Mouse (Mus musculus): ENCODE measurements around the gene Slc16a13. TPM values are rescaled to one million over a fixed set of nuclear protein-coding genes. Genes with fewer than 3 reads are reported as not detected.

Slc16a13 gene
- total RNA-seq (2023), result 1 to 10 TPM; 4.2 to 6.0 TPM

GRCm38 (mm10) chr11:70220731-70221602 lies at the start of gene Slc16a13:
TSS of gene Slc16a13 (minus strand) at chr11:70221064.

GRCm38 (mm10) chr11:70254931-70255531 lies 34.2 kb upstream of the Slc16a13 start, which contains the start of gene Alox12:
TSS of gene Alox12 (minus strand) at chr11:70255353.

GRCm38 (mm10) chr11:70239541-70240279 lies 18.8 kb upstream of the Slc16a13 start, which contains the start of the genes Gm21988 and Rnasek:
TSS of gene Gm21988 (minus strand) at chr11:70239830.
TSS of gene Rnasek (minus strand) at chr11:70239842.

GRCm38 (mm10) chr11:70237457-70238167 lies 16.7 kb upstream of the Slc16a13 start, which contains the start of gene 0610010K14Rik:
TSS of gene 0610010K14Rik (minus strand) at chr11:70237914.

GRCm38 (mm10) chr11:70229260-70230010 lies 8.6 kb upstream of the Slc16a13 start, which contains the start of gene Bcl6b:
TSS of gene Bcl6b (minus strand) at chr11:70229798.

GRCm38 (mm10) chr11:70212423-70212822 lies 8.4 kb downstream of the Slc16a13 start, which contains the start of gene Slc16a11:
TSS of gene Slc16a11 (plus strand) at chr11:70212752.

Other genes with a start within 250 kb of the Slc16a13 start
- gene Ctdnep1, start 239.9 kb downstream of the Slc16a13 start, total RNA-seq (2023), result 100 to 1,000 TPM; 107 to 143 TPM
- gene Elp5, start 238.5 kb downstream of the Slc16a13 start, total RNA-seq (2023), result 10 to 100 TPM; 44.3 to 49.5 TPM
- gene Gabarap, start 229.9 kb downstream of the Slc16a13 start, total RNA-seq (2023), result 100 to 1,000 TPM; 469 to 485 TPM
- 10 to 100 TPM; 64.3 to 77.5 TPM for gene Phf23, start 225.3 kb downstream of the Slc16a13 start, total RNA-seq (2023)
- gene Dvl2, start 220.5 kb downstream of the Slc16a13 start, total RNA-seq (2023), result 10 to 100 TPM; 30.2 to 33.6 TPM
- 10 to 100 TPM; 43.9 to 56.5 TPM for gene Acadvl, start 205.7 kb downstream of the Slc16a13 start, total RNA-seq (2023)
- 10 to 100 TPM; 11.0 to 19.4 TPM for gene Dlg4, start 204.1 kb downstream of the Slc16a13 start, total RNA-seq (2023)
- gene Asgr1, start 167.0 kb downstream of the Slc16a13 start, total RNA-seq (2023), result not detected
- 1 to 10 TPM; 3.7 to 3.8 TPM for gene Asgr2, start 128.4 kb downstream of the Slc16a13 start, total RNA-seq (2023)
- 1 to 10 TPM; 7.0 to 7.1 TPM for gene Mgl2, start 90.7 kb downstream of the Slc16a13 start, total RNA-seq (2023)
- 10 to 100 TPM; 57.0 to 63.9 TPM for gene Clec10a, start 64.9 kb downstream of the Slc16a13 start, total RNA-seq (2023)
- not detected for gene Slc16a11, start 8.3 kb downstream of the Slc16a13 start, total RNA-seq (2023)
- gene Bcl6b, start 8.7 kb upstream of the Slc16a13 start, total RNA-seq (2023), result not detected
- gene 0610010K14Rik, start 16.9 kb upstream of the Slc16a13 start, total RNA-seq (2023), result 10 to 100 TPM; 43.5 to 48.2 TPM
- gene Gm21988, start 18.8 kb upstream of the Slc16a13 start, total RNA-seq (2023), result 1 to 10 TPM; 4.6 to 5.0 TPM
- 100 to 1,000 TPM; 119 to 173 TPM for gene Rnasek, start 18.8 kb upstream of the Slc16a13 start, total RNA-seq (2023)
- gene Alox12, start 34.3 kb upstream of the Slc16a13 start, total RNA-seq (2023), result under 1 TPM in 1 of 2 experiments, not detected in 1; 0.21 TPM
- not detected for gene Alox12e, start 101.6 kb upstream of the Slc16a13 start, total RNA-seq (2023)
- gene Alox15, start 131.0 kb upstream of the Slc16a13 start, total RNA-seq (2023), result 10 to 100 TPM; 12.3 to 36.9 TPM
- 10 to 100 TPM; 15.9 to 18.6 TPM for gene Pelp1, start 189.0 kb upstream of the Slc16a13 start, total RNA-seq (2023)
- gene Arrb2, start 211.6 kb upstream of the Slc16a13 start, total RNA-seq (2023), result 100 to 1,000 TPM; 313 to 322 TPM
- gene Med11, start 230.9 kb upstream of the Slc16a13 start, total RNA-seq (2023), result 10 to 100 TPM; 39.5 to 44.4 TPM
- gene Zmynd15, start 238.4 kb upstream of the Slc16a13 start, total RNA-seq (2023), result 1 to 10 TPM; 1.0 to 1.8 TPM
- 10 to 100 TPM; 51.6 to 62.4 TPM for gene Cxcl16, start 238.9 kb upstream of the Slc16a13 start, total RNA-seq (2023)

Measured in monocyte, adult 59 days (primary cell).